Mouse (Mus musculus) c-Kit-negative CD71-positive TER-119-positive erythroid progenitor cells, embryonic 14.5 days (primary cell): ENCODE results near the gene Agmo.

Experiments used
- DNase-seq: peaks from one replicate; pipeline ENCODE4 v3.0.0-alpha.2; 2013; ENCODE audit warnings: low read depth, low spot score

The Agmo gene

DNA sequence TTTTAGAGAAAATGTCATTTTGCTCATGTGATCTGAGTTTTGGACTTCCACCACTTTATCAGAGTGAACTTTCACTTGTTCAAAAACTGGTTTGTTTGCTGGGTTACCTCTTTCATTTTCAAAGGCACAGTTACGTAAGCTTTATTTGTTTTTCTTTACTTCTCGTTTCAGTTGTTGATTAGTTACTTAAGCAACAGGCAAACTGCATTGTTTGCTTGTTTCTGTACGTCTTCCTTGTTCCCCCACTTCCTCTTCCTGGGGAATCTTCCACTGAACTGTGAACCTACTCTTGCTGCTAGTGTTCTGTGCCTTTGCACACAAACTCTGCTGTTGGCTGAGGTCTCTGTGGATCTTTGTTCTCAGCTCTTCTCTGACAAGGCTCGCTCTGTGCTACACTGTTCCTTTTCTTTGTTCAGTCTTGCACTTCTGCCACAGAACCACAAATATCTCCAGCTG is at the start of gene Agmo:
Agmo (plus strand) TSS at position 76 of the 456 bp plus-strand sequence.
- DNase-seq: no peak

GRCm38 (mm10) chr12:37231119-37231518 is 10.3 kb upstream of the Agmo start:
- DNase-seq: no peak

DNA sequence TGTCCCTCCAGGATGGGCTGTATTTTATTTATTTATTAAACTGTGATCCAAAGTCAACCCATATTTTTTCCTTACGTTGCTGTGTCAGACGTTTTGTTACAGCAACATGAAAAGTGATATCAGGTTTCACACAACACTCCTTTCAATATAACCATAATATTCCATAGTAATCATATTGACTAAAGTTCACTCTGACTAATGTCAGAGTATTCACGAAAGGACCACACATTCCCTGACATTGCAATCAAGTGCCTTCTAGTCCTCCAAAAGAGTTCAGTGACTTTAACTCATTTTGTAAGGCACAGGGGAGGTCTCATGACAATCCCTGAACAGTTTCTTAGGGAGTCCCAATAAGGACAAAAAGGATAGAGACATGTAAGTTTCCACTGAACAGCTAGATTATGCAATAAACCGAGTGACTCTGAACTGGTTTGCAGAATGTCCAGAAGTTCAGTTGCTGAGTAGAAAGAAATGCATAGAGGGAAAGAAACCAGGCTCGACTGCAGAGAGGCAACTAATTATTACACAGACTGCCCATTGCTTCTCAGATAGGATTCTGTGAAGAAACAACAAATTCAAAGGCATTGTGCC is 371 bp upstream of the Agmo start:
- no peak for DNase-seq

GRCm38 (mm10) chr12:37242484-37242883 is 1.0 kb downstream of the Agmo start:
- DNase-seq: no peak

GRCm38 (mm10) chr12:37244876-37245275 is 3.4 kb downstream of the Agmo start:
- DNase-seq: no peak

DNA sequence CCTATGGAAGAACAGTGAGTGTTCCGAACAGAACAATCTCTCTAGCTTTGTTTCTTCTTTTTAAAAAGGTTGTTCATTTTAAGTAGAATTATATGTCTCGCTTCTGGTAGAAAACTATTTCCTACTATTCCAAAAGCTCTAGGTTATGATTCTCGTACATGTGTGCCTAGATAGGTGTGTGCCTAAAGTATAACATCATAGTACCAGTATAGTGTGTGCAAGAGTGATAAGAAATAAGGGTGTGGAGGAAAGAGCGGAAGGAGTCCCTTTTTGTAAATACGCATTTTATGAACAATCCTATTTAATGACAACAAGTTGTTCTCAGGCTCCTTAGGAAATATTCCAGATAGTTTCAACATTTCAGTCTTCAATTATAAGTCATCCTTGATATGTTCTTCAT is 10.2 kb downstream of the Agmo start:
- DNase-seq: no peak

DNA sequence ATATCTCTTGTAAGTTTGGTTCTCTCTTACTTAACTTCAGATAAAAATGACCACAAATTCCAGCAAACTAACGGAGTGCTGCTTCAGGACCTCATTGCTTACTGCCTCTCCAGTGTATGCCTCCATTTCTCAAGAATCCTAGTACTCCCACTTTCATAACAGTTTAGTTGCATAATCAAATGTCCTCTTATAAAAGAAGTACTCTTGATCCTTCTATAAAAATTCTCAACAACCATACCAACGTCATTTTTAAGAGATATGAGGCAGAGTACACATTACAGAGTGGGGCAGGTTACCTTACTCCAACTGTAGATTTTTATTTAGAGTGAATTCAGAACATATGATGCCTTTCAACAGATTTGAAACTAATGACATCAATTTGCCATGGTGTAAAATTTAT is 15.7 kb downstream of the Agmo start:
- DNase-seq: no peak

- no peak for DNase-seq
These were observed 18.5 kb downstream of the Agmo start for GRCm38 (mm10) chr12:37259771-37260528.

GRCm38 (mm10) chr12:37263685-37264084 is 22.2 kb downstream of the Agmo start:
- no peak for DNase-seq

DNA sequence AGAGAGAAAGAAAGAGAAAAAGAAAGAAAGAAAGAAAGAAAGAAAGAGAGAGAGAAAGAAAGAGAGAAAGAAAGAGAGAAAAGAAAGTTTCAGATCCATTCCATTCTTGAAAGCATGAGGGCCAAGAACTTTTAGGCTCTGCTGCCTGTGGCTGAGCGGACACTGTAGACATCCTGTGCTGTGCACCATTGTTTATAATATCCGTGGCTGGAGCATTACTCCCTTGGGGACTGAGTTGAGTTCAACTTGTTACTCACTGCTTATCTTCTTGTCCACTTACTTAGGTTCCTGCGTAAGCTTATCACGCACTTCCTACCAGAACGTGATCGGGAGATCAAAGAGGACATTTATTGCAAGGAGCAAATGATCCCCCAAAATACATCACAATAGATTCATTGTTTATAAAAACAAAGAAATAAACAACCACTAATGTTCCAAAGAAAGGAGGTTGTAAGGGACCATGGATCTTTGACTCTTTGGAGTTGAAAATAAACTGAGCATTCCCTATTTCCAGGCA is 27.3 kb downstream of the Agmo start:
- DNase-seq: no peak

GRCm38 (mm10) chr12:37272660-37273059 is 31.2 kb downstream of the Agmo start:
- no peak for DNase-seq

DNA sequence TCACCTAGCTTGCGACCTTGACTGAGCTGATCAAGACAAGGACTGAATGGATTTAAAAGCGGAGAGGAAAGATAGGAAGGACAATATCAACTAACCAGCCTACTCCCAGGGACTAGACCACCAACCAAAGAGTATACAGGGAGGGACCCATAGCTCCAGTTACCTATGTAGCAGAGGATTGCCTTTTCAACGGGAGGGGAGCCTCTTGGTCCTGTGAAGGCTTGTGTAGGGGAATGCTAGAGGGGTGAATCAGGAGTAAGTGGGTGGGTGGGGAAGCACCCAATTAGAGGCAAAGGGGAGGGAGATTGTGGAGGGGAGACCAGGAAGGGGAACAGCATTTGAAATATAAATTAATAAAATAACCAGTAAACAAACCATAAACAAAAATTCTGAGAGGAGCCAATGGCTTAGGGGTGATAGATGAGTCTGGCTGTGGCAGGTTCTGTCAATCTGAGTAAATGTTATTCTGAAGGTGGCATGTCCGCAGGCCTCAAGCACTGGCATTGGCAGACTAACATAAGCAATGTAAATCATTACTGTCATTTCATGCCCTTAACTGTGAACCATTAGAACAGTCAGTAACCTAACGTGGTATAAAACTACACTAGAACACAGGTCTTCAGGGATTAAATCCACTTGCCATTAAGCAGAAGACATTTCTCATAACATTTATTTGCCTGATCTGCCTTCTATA is 32.7 kb downstream of the Agmo start:
- no peak for DNase-seq

GRCm38 (mm10) chr12:37274658-37275019 is 33.2 kb downstream of the Agmo start:
- no peak for DNase-seq

- no peak for DNase-seq
These were observed 65.6 kb downstream of the Agmo start for GRCm38 (mm10) chr12:37306956-37307466.

DNA sequence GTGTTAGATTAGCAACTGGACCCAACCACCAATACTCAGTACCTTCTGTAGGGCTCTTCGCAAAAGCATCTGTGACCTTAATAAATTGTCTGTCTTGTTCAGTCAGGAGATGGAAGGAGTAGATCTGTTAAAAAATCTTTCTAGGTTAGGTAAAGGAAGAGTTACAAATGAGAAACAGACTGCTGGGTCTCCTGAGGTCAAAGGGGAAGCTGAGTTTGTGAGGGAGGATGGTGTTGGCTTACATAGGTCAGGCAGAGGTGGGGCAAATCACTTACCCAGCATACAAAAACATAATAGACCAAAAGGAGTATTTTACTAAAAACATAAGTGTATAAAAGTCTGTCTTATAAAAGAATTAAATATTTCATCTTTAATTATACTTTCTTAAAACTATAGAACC is 69.3 kb downstream of the Agmo start:
- no peak for DNase-seq

GRCm38 (mm10) chr12:37322860-37323259 is 81.4 kb downstream of the Agmo start:
- no peak for DNase-seq

GRCm38 (mm10) chr12:37334987-37335386 is 93.5 kb downstream of the Agmo start:
- no peak for DNase-seq

- no peak for DNase-seq
These were observed 102.8 kb downstream of the Agmo start for GRCm38 (mm10) chr12:37344225-37344624.

GRCm38 (mm10) chr12:37345696-37346095 is 104.3 kb downstream of the Agmo start:
- no peak for DNase-seq

GRCm38 (mm10) chr12:37392316-37392715 is 150.9 kb downstream of the Agmo start:
- DNase-seq: no peak

DNA sequence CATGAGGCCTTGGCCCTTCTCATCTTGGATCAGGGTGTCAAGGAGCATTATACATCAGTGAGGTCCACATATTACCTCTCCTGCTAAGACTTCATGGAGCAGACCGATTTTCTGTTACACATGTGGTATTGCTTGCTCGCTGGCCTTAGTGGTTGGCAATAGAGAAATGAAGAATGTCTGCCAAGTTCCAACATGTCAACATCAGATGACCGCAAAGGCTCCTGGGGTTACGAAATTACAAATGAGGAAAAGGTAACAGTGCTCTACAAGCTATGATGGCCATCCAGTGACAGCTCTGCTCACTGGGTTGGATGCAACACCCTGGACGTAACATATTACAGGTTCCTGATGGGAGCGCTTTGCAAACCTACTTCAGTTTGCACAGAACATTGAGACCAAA is 161.1 kb downstream of the Agmo start:
- DNase-seq: no peak

- DNase-seq: no peak
These were observed 184.9 kb downstream of the Agmo start for GRCm38 (mm10) chr12:37426350-37426749.
